ENCODE assay signal across 16 mouse cellular contexts in the genomic region with DNA sequence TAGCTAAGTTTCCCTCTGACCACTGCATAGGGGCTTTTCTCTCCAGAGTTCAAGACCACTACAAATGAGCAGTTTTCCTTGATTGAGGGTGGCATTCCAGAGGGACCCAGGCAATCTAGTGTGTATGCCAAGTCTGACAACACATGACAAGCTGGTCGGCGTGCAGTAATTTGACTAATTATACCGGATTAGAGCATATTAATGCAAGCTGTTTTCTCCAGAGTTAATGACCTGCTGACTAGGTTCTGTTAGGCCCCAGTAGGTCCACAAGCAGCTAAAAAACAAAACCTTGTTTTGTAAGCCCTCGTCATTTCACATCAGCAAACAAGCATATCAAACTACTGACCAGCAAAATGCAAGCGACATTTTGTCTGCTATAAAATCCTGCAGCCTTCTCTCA. TPM values are rescaled to one million over a fixed set of nuclear protein-coding genes. Genes with fewer than 3 reads are reported as not detected.
DNase-seq lines count a peak whose midpoint lies in the region; ATAC-seq lines count a peak whose summit lies in the region.
"Had no signal": no experiment of that assay in that cellular context is flagged by ENCODE, and none has a peak within 500 bp of the region (broad histone marks: within the 10 kb centered on the region; RNA-seq: fewer than 3 reads in every experiment).

No protein-coding gene starts in this region.

- no peak overlapping the region for H3K27ac ChIP-seq in embryonic facial prominence, embryonic 11.5 days (replicated peaks; ENCODE audit: low read depth, low read length)
- no peak overlapping the region for H3K27ac ChIP-seq in embryonic facial prominence, embryonic 10.5 days (replicated peaks)
- H3K27ac ChIP-seq in midbrain, embryonic 12.5 days (replicated peaks): peak overlapping the region; percentile 68
- no peak overlapping the region; the same call in 1 of the 2 replicates for H3K27ac ChIP-seq in midbrain, embryonic 10.5 days (replicated peaks)
- H3K27ac ChIP-seq in hindbrain, embryonic 16.5 days (ENCODE audit: low read depth, low read length): peak overlapping the region; percentile 69
- H3K27ac ChIP-seq: heart, adult 2 months; intestine, embryonic 15.5 days; macrophage; stomach, embryonic 15.5 days had no signal

- no peaks in the 10 kb centered on the region for H3K36me3 ChIP-seq in embryonic facial prominence, embryonic 11.5 days (replicated peaks; ENCODE audit: control insufficient read depth, insufficient read depth, low read depth, low read length)
- no peaks in the 10 kb centered on the region for H3K36me3 ChIP-seq in embryonic facial prominence, embryonic 10.5 days (replicated peaks)
- no peaks in the 10 kb centered on the region for H3K36me3 ChIP-seq in midbrain, embryonic 12.5 days
- H3K36me3 ChIP-seq in midbrain, embryonic 10.5 days: no peaks in the 10 kb centered on the region
- H3K36me3 ChIP-seq in hindbrain, embryonic 16.5 days (ENCODE audit: control insufficient read depth, insufficient read depth, low read length): no peaks in the 10 kb centered on the region
- H3K36me3 ChIP-seq: intestine, embryonic 15.5 days; stomach, embryonic 15.5 days had no signal

- no peaks in the 10 kb centered on the region for H3K27me3 ChIP-seq in embryonic facial prominence, embryonic 11.5 days (ENCODE audit: control insufficient read depth, insufficient read depth, low read length)
- peaks cover 42% of the 10 kb centered on the region for H3K27me3 ChIP-seq in embryonic facial prominence, embryonic 10.5 days (replicated peaks; ENCODE audit: low read depth, poor library complexity, severe bottlenecking)
- no peaks in the 10 kb centered on the region; the same call in 1 of the 2 replicates for H3K27me3 ChIP-seq in midbrain, embryonic 12.5 days
- H3K27me3 ChIP-seq in midbrain, embryonic 10.5 days (ENCODE audit: low read depth, poor library complexity, severe bottlenecking): peaks cover 30% of the 10 kb centered on the region
- no peaks in the 10 kb centered on the region for H3K27me3 ChIP-seq in hindbrain, embryonic 16.5 days (replicated peaks; ENCODE audit: control insufficient read depth, insufficient read depth, low read length)
- H3K27me3 ChIP-seq: intestine, embryonic 15.5 days; stomach, embryonic 15.5 days had no signal

- H3K4me3 ChIP-seq in embryonic facial prominence, embryonic 11.5 days (ENCODE audit: low read depth, low read length): no peak overlapping the region
- no peak overlapping the region for H3K4me3 ChIP-seq in embryonic facial prominence, embryonic 10.5 days
- no peak overlapping the region for H3K4me3 ChIP-seq in midbrain, embryonic 12.5 days
- H3K4me3 ChIP-seq in midbrain, embryonic 10.5 days: no peak overlapping the region
- no peak overlapping the region for H3K4me3 ChIP-seq in hindbrain, embryonic 16.5 days (ENCODE audit: low read length)
- H3K4me3 ChIP-seq: heart, adult 2 months; intestine, embryonic 15.5 days; myocyte; stomach, embryonic 15.5 days had no signal

- 30% methylated on average over 5 of the region's 5 CpGs for WGBS in embryonic facial prominence, embryonic 11.5 days
- WGBS in embryonic facial prominence, embryonic 10.5 days: 44% methylated on average over 5 of the region's 5 CpGs
- WGBS in midbrain, embryonic 12.5 days: 44% methylated on average over 5 of the region's 5 CpGs
- 61% methylated on average over 5 of the region's 5 CpGs for WGBS in midbrain, embryonic 10.5 days
- 20% methylated on average over 5 of the region's 5 CpGs for WGBS in hindbrain, embryonic 16.5 days

- peaks cover 3% of the 10 kb centered on the region; the same call in 1 of the 2 replicates for H3K4me1 ChIP-seq in embryonic facial prominence, embryonic 11.5 days (ENCODE audit: control insufficient read depth, insufficient read depth, low read length)
- H3K4me1 ChIP-seq in embryonic facial prominence, embryonic 10.5 days: peaks cover 51% of the 10 kb centered on the region
- peaks cover 48% of the 10 kb centered on the region for H3K4me1 ChIP-seq in midbrain, embryonic 12.5 days
- peaks cover 62% of the 10 kb centered on the region for H3K4me1 ChIP-seq in midbrain, embryonic 10.5 days
- H3K4me1 ChIP-seq in hindbrain, embryonic 16.5 days (ENCODE audit: control insufficient read depth, insufficient read depth, low read depth, low read length): peaks cover 31% of the 10 kb centered on the region
- H3K4me1 ChIP-seq: intestine, embryonic 15.5 days; stomach, embryonic 15.5 days had no signal

- no peak overlapping the region for H3K9ac ChIP-seq in embryonic facial prominence, embryonic 11.5 days (replicated peaks; ENCODE audit: low read length)
- H3K9ac ChIP-seq in midbrain, embryonic 12.5 days (replicated peaks): no peak overlapping the region
- peak overlapping the region; percentile 13; the same call in 1 of the 2 replicates for H3K9ac ChIP-seq in hindbrain, embryonic 16.5 days (ENCODE audit: low read depth, low read length)
- H3K9ac ChIP-seq: intestine, embryonic 15.5 days; stomach, embryonic 15.5 days had no signal

- no peaks in the 10 kb centered on the region for H3K9me3 ChIP-seq in embryonic facial prominence, embryonic 11.5 days (replicated peaks; ENCODE audit: control insufficient read depth, low read length)
- no peaks in the 10 kb centered on the region for H3K9me3 ChIP-seq in embryonic facial prominence, embryonic 10.5 days
- H3K9me3 ChIP-seq in midbrain, embryonic 12.5 days: no peaks in the 10 kb centered on the region
- H3K9me3 ChIP-seq in midbrain, embryonic 10.5 days (replicated peaks): no peaks in the 10 kb centered on the region
- no peaks in the 10 kb centered on the region for H3K9me3 ChIP-seq in hindbrain, embryonic 16.5 days (ENCODE audit: control insufficient read depth, low read length)
- H3K9me3 ChIP-seq: intestine, embryonic 15.5 days; stomach, embryonic 15.5 days had no signal

- no peak overlapping the region for H3K4me2 ChIP-seq in embryonic facial prominence, embryonic 11.5 days (ENCODE audit: low read depth, low read length)
- no peak overlapping the region for H3K4me2 ChIP-seq in midbrain, embryonic 12.5 days (replicated peaks)
- H3K4me2 ChIP-seq in hindbrain, embryonic 16.5 days (ENCODE audit: low read length): no peak overlapping the region
- H3K4me2 ChIP-seq: intestine, embryonic 15.5 days; stomach, embryonic 15.5 days had no signal

- peak; percentile 38 for DNase-seq in embryonic facial prominence, embryonic 11.5 days (ENCODE audit: low spot score)
- DNase-seq in embryonic facial prominence, embryonic 10.5 days (ENCODE audit: low spot score): no peak
- DNase-seq in midbrain, embryonic 10.5 days (ENCODE audit: low spot score): no peak
- DNase-seq in thymus, postnatal 4 days: no peak
- DNase-seq in kidney, adult 18-20 months: no peak
- DNase-seq in cerebellum, adult 11 months: no peak
- DNase-seq: heart, adult 2 months; kidney, postnatal 25 days; lung, adult 18-20 months; thymus, postnatal 14 days had no signal

- no peak; the same call in 1 of the 2 replicates for ATAC-seq in embryonic facial prominence, embryonic 11.5 days (replicated peaks; ENCODE audit: insufficient number of reproducible peaks, low FRiP score, low TSS enrichment, low read depth)
- no peak for ATAC-seq in midbrain, embryonic 12.5 days (ENCODE audit: low FRiP score, low read depth)
- ATAC-seq in hindbrain, embryonic 16.5 days: peak; percentile 53
- ATAC-seq: intestine, embryonic 15.5 days had no signal

RNA-seq across cellular contexts. Expression of gene Mab21l1, which starts 30.9 kb away (rescaled TPM):
- polyA plus RNA-seq in embryonic facial prominence, embryonic 11.5 days (2014; fragmentation: Nextera tagmentation; extraction: Ambion mirVana): 68.3 and 76.1 TPM in 2 replicates
- 55.1 and 62.6 TPM in 2 replicates for polyA plus RNA-seq in embryonic facial prominence, embryonic 10.5 days (2016; fragmentation: Nextera tagmentation; extraction: Ambion mirVana)
- 148 and 164 TPM in 2 replicates for polyA plus RNA-seq in midbrain, embryonic 12.5 days (2016; fragmentation: Nextera tagmentation; extraction: Ambion mirVana)
- 33.1 and 47.5 TPM in 2 replicates for polyA plus RNA-seq in midbrain, embryonic 10.5 days (2016; fragmentation: Nextera tagmentation; extraction: Ambion mirVana)
- polyA plus RNA-seq in hindbrain, embryonic 16.5 days (2015; fragmentation: Nextera tagmentation; extraction: Ambion mirVana): 160 TPM in 2 replicates
- polyA plus RNA-seq: macrophage had no signal

Comparison
In these comparisons a context has a peak if more than half of its experiments do, and no peak if none do; other contexts are left out.
1. H3K27ac ChIP-seq: peak in midbrain, embryonic 12.5 days (single experiment) and hindbrain, embryonic 16.5 days (single experiment); none in embryonic facial prominence, embryonic 11.5 days (single experiment), embryonic facial prominence, embryonic 10.5 days (single experiment) and midbrain, embryonic 10.5 days (single experiment).